Mouse (Mus musculus): ENCODE measurements around the gene Hist1h3b.
"Not testable (repeated sequence)": the region's sequence is repeated elsewhere in the genome, so short reads cannot be mapped to it uniquely, and the experiment has no call there.

The Hist1h3b gene

DNA sequence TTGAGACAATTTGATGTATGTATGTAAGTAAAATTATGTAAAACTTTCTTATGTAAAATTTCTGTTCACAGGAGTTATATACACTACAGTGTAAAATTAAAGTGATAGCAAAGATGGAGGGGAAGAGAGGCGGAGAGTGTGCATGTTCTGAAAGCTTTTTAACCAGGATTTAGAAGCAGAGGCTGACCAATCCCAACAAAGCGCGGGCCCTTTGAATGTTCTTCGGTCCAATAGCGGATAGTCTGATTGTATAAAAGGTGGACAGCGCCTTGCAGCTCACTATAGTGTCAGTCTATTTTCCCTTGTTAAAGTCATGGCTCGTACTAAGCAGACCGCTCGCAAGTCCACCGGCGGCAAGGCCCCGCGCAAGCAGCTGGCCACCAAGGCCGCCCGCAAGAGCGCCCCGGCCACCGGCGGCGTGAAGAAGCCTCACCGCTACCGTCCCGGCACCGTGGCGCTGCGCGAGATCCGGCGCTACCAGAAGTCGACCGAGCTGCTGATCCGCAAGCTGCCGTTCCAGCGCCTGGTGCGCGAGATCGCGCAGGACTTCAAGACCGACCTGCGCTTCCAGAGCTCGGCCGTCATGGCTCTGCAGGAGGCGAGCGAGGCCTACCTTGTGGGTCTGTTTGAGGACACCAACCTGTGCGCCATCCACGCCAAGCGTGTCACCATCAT is at the start of gene Hist1h3b:
TSS of gene Hist1h3b (plus strand) at position 201 of the 675 bp plus-strand sequence.
- in situ Hi-C loops (cut with MboI, MseI): loop anchor here (10.0 to 25.0 kb wide), 2 partner anchors 307 to 1965 kb away; partner anchors contain the start of genes Hist1h1b (in 2 of the 2), Hist1h2an (in 2 of the 2), Hist1h2bp (in 2 of the 2) and Hist1h3i (in 2 of the 2)

DNA sequence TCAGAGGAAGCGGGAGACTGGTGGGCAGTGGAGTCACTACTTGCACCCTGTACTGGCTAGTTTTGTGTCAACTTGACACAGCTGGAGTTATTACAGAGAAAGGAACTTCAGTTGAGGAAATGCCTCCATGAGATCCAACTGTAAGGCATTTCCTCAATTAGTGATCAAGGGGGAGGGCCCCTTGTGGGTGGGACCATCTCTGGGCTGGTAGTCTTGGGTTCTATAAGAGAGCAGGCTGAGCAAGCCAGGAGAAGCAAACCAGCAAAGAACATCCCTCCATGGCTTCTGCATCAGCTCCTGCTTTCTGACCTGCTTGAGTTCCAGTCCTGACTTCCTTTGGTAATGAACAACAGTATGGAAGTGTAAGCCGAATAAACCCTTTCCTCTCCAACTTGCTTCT is 49.3 kb upstream of the Hist1h3b start:
- in situ Hi-C loops (cut with MboI, MseI): loop anchor here in 1 of 2 experiments (5.0 kb wide), 1 partner anchor 34 kb away; the partner anchor contains the start of gene Hist1h1c

DNA sequence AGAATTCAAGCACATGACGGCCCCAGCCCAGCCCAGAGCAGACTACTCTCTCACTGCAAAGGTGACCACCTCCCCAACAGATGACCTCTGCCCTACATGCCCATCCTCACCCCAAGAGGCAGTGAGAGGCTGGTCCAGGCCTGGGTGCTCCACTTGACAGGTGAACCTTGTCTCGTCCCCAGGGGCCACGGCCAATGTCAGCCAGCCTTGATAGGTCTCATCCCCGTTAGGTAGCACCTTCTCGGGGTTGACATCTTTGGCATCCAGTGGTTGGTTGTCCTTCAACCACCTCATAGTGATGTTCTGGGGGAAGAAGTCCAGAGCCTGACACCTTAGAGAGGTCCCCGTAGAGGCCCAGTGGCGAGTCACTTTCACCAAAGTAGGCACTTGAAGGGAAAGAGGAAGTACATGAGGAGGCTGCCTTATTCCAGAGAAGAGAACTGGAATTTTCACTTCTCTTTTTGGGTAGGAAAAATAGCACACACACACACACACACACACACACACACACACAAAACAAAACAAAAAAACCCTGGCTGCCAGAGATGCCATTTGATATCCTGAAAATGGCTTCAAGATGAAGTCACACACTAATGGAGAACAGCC is 46.2 kb upstream of the Hist1h3b start:
- in situ Hi-C loops (cut with MboI, MseI): no loop called here

DNA sequence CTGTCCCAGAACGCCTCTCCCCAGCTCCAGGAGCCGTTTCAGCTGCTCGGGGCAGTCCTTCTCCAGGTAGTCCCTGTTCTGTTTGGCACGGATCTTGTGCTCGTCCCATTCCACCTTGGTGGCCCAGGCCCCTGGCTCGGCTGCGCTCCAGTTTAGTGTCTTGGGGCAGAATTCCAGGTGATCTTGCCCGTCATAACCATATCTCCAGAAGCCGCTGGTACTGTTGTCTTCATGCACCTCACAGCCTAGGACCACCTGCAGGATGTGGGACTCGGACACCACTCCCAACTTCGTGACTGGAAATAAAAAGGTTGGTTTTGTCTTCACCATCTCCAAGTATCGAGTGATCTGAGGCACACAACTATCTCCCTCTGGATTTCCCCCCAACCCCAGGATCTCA is 45.3 kb upstream of the Hist1h3b start:
- in situ Hi-C loops (cut with MboI, MseI): no loop called here

DNA sequence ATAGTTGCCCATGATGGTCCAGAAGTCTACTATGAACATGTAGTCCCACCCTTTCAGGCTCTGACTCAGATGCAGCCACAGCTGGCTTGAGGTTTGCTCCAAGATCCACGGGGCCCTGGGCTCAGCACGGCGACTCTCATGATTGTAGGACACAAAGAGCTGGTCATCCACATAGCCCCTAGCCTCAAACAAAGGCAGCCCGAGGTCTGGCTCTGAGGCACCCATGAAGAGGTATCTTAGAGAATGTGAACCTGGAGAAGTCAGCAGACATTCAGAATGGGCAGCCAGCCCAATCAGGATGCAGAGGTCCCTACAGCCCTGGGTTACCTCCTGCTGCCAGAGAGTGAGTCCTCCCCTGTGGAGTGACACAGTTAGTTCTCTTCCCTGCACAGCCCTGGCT is 44.0 kb upstream of the Hist1h3b start:
- in situ Hi-C loops (cut with MboI, MseI): no loop called here

DNA sequence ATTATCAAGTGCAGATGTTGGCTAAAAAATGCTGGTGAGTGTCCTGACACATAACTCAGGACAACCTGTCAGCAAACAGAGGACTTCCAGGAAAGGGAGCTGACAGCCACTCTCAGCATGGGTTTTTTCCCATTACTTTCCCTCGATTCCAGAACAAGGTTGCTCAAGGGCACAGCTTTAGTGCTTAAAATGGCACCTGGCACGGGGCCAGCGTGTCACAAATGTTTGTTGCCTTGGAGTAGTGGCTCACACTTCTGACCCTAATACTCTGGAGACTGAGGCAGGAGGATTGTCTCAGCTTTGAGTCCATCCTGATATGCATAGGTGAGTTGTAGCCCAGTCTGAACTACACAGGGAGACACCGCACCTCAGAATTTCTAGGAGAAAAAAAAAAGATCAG is 43.4 kb upstream of the Hist1h3b start:
- in situ Hi-C loops (cut with MboI, MseI): no loop called here

DNA sequence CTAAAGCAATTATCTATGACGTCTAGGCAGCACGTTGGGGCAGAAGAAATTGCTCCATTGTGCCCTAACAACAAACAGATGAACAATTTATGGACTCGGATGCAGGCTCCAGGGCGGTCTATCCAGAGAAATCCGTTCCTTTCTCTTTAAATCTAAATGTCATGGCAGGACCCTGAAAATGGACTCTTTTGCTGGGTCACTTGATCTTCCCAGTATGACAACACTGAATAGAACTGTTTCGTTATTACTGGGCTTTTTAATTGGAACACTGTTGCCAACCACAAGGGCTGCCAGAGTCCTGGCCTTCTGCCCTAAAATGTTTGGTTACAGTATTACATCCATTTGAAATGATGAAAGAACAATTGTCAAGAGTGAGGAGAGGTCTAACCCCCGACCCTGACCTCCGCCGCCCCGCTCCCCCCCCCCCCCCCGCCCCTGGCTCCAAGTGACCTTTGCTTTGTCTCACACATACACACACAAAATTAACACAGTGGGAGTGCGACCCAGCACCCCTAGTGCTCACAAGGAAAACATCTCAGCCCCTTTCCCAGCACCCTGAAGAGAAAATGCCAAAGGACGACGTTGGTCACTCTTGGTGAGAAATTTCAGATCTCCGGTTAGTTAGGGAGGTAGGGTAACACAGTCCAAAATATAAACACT is 42.2 kb upstream of the Hist1h3b start:
- in situ Hi-C loops (cut with MboI, MseI): no loop called here

DNA sequence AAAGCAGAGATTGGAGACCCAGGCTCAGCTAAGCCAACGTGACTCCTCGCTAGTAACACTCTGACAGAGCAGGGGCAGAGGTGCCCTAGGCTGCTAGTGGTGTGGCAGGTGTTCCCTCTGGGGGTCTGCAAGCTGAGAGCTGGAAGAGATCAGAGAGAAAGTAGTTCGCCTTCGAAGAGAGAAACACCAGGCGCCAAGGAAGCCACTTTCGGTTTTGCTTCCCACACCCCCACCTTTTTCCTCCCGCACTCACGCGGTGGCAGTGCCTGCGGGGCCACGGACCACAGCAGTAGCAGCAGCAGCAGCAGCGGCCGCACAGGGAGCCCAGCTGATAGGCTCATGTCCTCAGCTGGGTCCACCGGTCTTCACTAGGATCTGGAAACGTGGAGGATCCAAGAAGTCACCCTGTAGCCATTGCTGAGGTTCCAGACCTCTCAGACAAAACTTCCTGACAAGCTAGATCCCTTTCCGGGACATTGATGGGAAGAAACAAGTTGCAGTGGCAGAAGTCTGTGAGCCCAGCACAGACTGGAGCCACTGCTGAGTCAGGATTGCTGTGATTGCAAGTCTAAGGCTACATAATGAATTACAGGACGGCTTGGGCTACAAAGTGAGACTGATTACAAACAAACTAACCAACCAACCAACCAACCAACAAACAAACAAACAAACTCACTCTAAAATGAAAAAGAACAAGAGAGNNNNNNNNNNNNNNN is 41.5 kb upstream of the Hist1h3b start, which contains the start of gene Hfe:
TSS of gene Hfe (minus strand) at position 481 of the 716 bp plus-strand sequence.
- in situ Hi-C loops (cut with MboI, MseI): no loop called here

DNA sequence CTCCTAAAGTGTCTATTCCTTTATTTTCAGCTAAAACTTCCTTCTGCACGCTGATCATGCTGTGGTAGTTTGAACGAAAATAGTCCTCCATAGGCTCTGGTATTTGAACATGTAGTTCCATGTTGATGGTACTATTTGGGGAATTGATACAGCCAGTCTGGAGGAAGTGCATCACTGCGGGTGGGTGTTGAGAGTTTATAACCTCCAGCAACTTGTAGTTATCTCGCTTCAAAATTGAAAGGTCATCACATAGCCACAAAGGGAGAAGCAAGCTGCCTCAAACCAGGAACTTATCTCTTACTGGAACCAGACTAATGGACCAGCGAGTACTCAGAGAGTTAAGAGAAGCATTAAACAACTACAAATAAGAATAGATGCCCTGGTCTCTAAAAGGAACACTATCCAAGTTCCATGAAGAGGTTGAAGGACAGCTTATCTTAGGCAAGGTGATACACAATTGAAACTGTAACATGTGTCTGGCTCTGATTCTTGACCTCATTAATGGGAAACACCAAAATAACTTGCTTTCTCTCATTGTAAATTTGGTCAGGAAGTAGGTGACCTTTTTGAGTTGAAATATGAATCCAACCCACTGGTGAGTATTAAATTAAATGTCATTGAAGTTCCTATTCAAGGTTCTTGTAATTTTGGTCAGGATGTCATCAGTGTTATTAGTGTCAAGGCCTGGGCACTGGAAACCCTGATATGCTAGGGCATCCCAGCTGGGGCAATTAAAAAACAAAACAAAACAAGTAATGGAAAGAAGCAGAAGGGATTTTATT is 35.6 kb upstream of the Hist1h3b start:
- in situ Hi-C loops (cut with MboI, MseI): no loop called here

DNA sequence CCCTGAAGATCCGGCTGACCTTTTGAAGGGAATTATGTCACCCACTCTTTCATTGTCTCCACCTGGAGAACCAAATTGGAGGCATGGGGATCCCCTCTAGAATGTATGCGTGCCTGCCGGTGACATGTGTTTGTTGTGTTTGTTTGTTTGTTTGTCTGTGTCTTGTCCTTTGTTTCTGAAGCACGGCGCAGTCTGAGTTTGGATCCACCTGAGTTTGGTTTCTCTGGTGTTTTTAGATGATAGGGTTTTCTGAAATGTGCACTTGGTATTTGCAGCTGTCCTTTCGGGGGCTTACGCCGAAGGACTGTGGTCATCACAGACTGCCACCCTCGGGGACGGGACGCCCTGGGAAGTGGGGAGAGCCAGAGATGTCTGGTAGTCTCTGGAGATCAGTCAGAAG is 34.9 kb upstream of the Hist1h3b start:
- in situ Hi-C loops (cut with MboI, MseI): no loop called here

DNA sequence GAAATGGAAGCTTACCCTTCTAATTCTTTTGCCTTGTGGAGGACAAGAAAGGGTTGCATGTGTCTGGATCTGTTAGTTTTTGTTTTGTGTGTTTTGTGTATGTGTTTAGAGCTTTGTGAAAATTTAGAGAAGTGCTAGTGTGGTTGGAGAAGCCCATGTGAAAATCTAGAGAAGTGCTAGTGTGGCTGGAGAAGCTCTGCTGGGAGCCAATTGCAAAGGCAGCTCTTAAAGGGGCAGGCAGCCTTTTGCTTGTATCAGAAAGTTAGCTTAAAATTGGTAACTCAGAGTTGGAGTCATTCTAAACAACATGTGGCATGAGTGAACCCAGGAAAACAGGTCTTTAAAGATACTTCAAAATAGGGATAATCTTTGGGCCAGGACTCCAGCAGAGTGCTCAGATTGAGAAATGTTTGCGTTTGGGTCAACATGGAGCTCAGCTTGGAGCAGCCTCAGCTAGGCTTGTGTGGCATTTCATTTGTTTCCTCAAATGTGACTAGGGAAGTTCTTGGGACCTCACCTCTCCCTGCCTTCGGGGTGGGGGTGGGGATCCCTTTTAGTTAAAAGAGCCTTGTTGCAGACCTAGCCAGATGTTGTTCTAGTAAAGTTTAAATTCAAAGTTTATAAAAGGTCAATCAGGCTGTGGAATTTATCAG is 34.3 kb upstream of the Hist1h3b start:
- in situ Hi-C loops (cut with MboI, MseI): not testable (repeated sequence)

DNA sequence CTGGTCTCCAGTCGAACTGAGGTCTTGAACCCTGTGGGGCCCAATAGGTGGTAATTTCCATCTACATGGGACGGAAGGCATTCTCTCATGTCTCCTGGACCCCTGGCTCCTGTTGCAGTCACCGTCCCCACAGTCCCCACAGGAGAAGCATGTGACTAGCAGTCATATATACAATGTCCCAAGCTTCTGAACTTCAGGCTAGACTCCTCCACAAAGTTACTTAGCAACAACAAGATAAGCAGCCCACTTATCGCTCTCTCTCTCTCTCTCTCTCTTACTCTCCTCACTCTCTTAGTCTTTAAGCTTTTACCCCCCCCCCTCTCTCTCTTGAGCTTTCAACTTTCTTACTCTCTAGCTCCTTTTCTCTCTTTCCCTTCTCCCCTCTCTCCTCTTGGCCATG is 27.8 kb upstream of the Hist1h3b start:
- in situ Hi-C loops (cut with MboI, MseI): no loop called here

DNA sequence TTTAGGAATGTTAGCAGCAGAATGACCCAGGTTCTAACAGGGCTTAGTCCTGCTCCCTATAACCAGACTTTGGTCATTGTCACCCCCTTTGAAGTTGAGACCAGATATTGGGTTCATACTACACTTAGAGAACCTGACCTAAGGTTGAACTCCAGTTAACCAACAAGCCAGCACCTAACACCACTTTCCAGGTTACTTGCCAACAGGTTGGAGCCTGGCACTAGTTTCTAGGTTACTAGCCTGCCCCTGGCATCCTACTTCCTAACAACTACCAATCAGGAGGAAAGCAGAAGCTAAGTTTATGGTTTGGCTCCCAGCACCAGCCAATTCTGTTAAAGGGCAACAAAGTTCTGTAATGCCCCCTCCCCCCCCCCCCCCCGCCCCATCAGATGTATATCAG is 26.9 kb upstream of the Hist1h3b start:
- in situ Hi-C loops (cut with MboI, MseI): loop anchor here in 1 of 2 experiments (5.0 kb wide), 1 partner anchor 93 kb away; no protein-coding TSS in a partner anchor

DNA sequence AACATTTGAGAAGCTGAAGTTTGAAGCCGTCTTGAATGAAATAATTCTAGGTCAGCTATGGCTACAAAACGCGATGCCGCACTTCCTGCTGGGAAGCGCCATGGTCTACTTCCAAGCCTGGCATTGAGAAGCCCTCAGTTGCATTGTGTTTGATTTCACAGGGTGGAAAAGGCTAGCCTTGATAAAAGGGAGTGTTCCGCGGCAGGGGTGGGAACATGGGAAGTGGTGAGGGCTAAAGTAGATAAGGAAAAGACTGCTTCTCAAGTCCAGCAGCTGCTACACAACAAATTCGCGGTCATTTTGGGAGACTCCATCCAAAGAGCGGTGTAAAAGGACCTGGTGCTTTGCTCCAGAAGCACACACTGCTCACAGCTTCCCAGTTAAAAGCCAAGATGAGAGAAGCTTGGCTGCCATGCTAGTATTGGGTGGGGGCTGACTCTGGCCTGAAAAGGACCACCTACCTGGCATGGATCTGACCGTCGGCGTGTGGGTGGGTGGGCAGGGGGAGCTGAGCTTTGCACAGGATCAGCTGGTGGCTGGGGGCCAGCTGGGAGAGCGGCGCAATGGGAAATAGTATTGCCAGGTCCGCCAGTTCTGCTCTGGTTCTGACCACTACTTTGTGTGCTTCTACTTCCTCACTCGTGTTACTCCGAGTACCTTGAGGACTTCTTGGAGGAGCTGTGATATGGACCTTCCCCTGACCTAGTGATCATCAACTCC is 23.4 kb upstream of the Hist1h3b start:
- in situ Hi-C loops (cut with MboI, MseI): loop anchor here in 1 of 2 experiments (5.0 kb wide), 1 partner anchor 96 kb away; no protein-coding TSS in a partner anchor

DNA sequence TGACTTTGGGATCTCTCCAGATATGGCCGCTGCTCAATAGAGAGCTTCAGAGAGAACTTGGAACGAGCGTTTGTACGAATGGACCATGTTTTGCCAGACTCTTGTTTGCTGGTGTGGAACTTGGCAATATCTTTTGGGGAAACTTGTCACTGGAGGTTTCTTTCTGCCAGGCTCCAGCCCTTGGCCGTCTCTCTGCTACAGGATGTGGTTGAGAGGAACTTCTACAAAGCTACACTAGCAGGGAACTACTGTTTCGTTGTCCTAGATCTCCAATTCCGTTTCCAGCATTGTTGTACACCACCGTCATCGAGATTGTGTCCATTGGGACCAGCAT is 22.9 kb upstream of the Hist1h3b start:
- in situ Hi-C loops (cut with MboI, MseI): loop anchor here in 1 of 2 experiments (5.0 kb wide), 1 partner anchor 97 kb away; no protein-coding TSS in a partner anchor

DNA sequence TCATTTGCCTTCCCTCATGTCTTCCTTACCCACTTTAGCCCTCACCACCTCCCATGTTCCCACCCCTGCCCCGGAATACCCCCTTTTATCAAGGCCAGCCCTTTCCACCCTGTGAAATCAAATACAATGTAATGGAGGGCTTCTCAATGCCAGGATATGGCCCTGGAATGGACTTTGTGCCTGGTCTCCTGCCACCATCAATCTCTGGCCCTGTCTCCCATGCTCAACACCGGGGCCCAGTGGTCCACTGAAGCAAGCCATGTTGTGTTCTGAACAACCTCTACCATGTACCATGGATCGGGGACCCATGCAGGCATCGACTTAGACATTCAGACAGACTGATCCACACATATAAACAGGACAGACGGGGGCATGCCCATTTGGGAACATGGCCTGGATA is 22.4 kb upstream of the Hist1h3b start:
- in situ Hi-C loops (cut with MboI, MseI): loop anchor here in 1 of 2 experiments (5.0 kb wide), 2 partner anchors 37 to 97 kb away; no protein-coding TSS in a partner anchor

DNA sequence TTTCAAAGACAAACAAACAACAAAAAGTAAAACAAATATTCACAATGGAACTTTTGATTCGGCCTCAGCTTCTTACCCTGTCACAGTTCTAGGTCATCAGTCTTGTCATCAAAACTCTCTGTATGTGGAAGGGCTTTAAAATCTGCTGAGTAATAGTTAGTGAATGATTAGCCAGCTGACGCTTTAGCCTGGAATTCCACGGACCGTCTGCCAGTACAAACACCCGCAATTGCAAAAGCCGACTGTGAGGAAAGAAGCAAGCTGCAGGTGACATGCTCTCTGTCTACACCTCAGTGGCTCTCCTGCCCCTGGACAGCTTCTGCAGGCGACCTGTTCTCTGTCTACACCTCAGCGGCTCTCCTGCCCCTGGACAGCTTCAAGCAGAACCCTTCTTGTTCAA is 21.6 kb upstream of the Hist1h3b start:
- in situ Hi-C loops (cut with MboI, MseI): loop anchor here in 1 of 2 experiments (5.0 kb wide), 1 partner anchor 38 kb away; no protein-coding TSS in a partner anchor

DNA sequence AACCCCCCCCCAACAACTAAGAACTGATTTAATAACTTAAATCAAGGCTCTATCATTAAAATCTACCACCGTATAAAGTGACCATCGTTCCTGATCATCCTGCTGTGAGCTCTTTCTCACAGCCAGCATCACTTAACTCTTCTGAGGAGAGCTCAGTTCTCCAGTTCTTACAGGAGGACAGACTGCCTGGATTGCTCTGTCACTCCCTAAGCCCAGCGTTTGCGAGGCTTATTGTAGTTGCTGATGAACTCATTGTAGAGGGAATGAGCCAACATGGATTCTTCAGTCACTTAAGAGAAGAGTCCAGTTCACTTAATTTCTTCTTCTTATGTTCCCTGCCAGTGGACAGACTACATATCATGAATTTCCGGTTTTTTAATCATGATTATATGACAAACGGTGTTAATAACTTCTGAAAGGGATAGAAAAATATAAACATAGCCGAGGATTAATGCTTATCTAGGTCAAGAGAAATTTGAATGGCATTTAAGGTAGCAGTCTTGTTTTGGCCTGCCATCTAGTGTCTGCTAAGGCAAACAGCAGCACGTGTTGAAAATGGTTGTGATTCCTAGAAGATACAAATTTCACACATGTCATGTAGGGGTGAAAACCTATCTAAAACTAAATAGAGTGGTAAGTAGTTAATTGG is 19.8 kb upstream of the Hist1h3b start:
- in situ Hi-C loops (cut with MboI, MseI): loop anchor here in 1 of 2 experiments (5.0 kb wide), 1 partner anchor 40 kb away; no protein-coding TSS in a partner anchor

DNA sequence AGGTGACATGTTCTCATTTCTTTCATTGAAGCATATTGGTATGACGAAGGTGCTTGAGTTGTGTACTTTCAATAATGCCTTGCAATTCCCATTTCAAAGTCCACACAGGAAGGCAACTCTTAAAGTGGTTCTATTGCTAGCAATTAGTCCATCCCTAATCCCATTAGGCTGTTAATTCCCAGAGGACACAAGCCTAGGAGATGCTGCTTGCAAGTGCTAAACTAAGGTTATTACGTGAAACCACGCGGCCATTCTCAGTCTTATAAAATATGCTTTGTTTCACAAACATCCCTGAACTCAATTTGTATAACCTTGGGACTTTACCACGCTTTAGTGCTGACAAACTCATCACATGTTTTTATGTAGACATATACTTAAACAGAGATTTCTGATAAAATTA is 15.0 kb upstream of the Hist1h3b start:
- in situ Hi-C loops (cut with MboI, MseI): loop anchor here in 1 of 2 experiments (5.0 kb wide), 2 partner anchors 35 to 110 kb away; no protein-coding TSS in a partner anchor

Measured in T-helper 17 cell (primary cell).